Mouse (Mus musculus) Patski (cell line): ENCODE data around the gene Ptprn. TPM values are rescaled to one million over a fixed set of nuclear protein-coding genes. Genes with fewer than 3 reads are reported as not detected.

Experiments
- ATAC-seq: fragments of 100-300 bp; one replicate; pipeline ENCODE4 v1.8.0; 2021
- CTCF ChIA-PET: fragments of 350-600 bp; sonication (Branson Sonifier 250); formaldehyde crosslinking; loops from one replicate; lab custom pipeline; 2022; ENCODE audit warnings: inconsistent platforms; lab: Charles Lee
- POLR2A ChIA-PET: fragments of 350-600 bp; sonication (Branson Sonifier 250); formaldehyde crosslinking; loops from one replicate; lab custom pipeline; 2022; ENCODE audit warnings: antibody characterized with exemption, inconsistent platforms; lab: Charles Lee
- DNase-seq: peaks from one replicate; pipeline ENCODE4 v3.0.0-alpha.2; 2011; ENCODE audit warnings: low read depth, low spot score
- H3K27me3 ChIP-seq: fragments of 371-371 bp; one replicate; pipeline ENCODE4 v1.5.1; 2021
- CTCF ChIP-seq: fragments of 100-300 bp; IDR thresholded peaks from one replicate; pipeline ENCODE4 v1.5.1; 2021
- in situ Hi-C: fragments of 300-500 bp; cut with MboI; formaldehyde crosslinking; loops from 3 replicates; pipeline ENCODE4 v1.11.1; 2018; ENCODE audit warnings: low pct_unique_long_range_greater_than_20kb, mixed read lengths
- polyA plus RNA-seq: library from polyadenylated mRNA; unstranded; gene quantifications from one replicate; pipeline ENCODE4 v1.2.3, GENCODE M21; 2021

The Ptprn gene
- polyA plus RNA-seq, 1 experiment from 2014 or later: 0.33 TPM

GRCm38 (mm10) chr1:75225473-75225872, 38.8 kb downstream of the Ptprn start:
- no peak for TF ChIP-seq CTCF
- POLR2A ChIA-PET: interaction anchor here (0.9 kb wide), 1 partner anchor 9 kb away, joined by 3 read pairs; no protein-coding TSS in a partner anchor
- H3K27me3 ChIP-seq: no peaks in the 10 kb centered on the region
- DNase-seq (no peak), ATAC-seq (no peak)
- in situ Hi-C loops: no loop called here
- CTCF ChIA-PET: no interaction called here

- no peak for TF ChIP-seq CTCF
- in situ Hi-C loops: no loop called here
- DNase-seq (no peak), ATAC-seq (no peak)
- CTCF ChIA-PET: no interaction called here
- H3K27me3 ChIP-seq: no peaks in the 10 kb centered on the region
- POLR2A ChIA-PET: interaction anchor here (1.4 kb wide), 1 partner anchor 13 kb away, joined by 4 read pairs; the partner anchor contains the start of gene Dnajb2
Measured at GRCm38 (mm10) chr1:75223532-75223931, 40.8 kb downstream of the Ptprn start.

- in situ Hi-C loops: no loop called here
- TF ChIP-seq CTCF: no peak
- ChIA-PET CTCF (no interaction called here), POLR2A (interaction anchor here (1.4 kb wide), 1 partner anchor 13 kb away, joined by 4 read pairs; the partner anchor contains the start of gene Dnajb2)
- DNase-seq: no peak
- no peak for ATAC-seq
- H3K27me3 ChIP-seq: no peaks in the 10 kb centered on the region
Measured at GRCm38 (mm10) chr1:75222926-75223325, 41.4 kb downstream of the Ptprn start.

- CTCF ChIA-PET: interaction anchor here (0.8 to 1.4 kb wide), 2 partner anchors 11 to 23 kb away, joined by 3 read pairs; no protein-coding TSS in a partner anchor
- DNase-seq: no peak
- in situ Hi-C loops: no loop called here
- peak; percentile 44 for ATAC-seq
- POLR2A ChIA-PET: no interaction called here
- no peaks in the 10 kb centered on the region for H3K27me3 ChIP-seq
- no peak for TF ChIP-seq CTCF
Measured at GRCm38 (mm10) chr1:75221538-75221937, 42.8 kb downstream of the Ptprn start.

- no peak for ATAC-seq
- in situ Hi-C loops: no loop called here
- TF ChIP-seq CTCF: no peak
- ChIA-PET POLR2A (interaction anchor here (0.9 to 2.9 kb wide), 3 partner anchors 12 to 17 kb away, joined by 5 to 13 read pairs (median 6); partner anchors contain the start of genes A630095N17Rik and Dnajb2), CTCF (interaction anchor here (0.8 to 0.9 kb wide), 3 partner anchors 9 to 32 kb away, joined by 3 to 5 read pairs (median 3); no protein-coding TSS in a partner anchor)
- DNase-seq: no peak
- no peaks in the 10 kb centered on the region for H3K27me3 ChIP-seq
Measured at GRCm38 (mm10) chr1:75219531-75219930, 44.8 kb downstream of the Ptprn start, which contains the start of gene Tuba4a. Gene Tuba4a (minus strand): TSS chr1:75219865.

- in situ Hi-C loops: no loop called here
- POLR2A ChIA-PET: interaction anchor here (0.9 to 2.9 kb wide), 3 partner anchors 12 to 17 kb away, joined by 5 to 13 read pairs (median 6); partner anchors contain the start of genes A630095N17Rik and Dnajb2
- ATAC-seq: peak; percentile 57
- H3K27me3 ChIP-seq: no peaks in the 10 kb centered on the region
- no peak for TF ChIP-seq CTCF
- CTCF ChIA-PET: no interaction called here
- no peak for DNase-seq
Measured at GRCm38 (mm10) chr1:75219078-75219477, 45.2 kb downstream of the Ptprn start.

- ChIA-PET CTCF (no interaction called here), POLR2A (interaction anchor here (0.9 to 2.9 kb wide), 4 partner anchors 12 to 20 kb away, joined by 5 to 13 read pairs (median 6); partner anchors contain the start of genes A630095N17Rik and Dnajb2)
- no peaks in the 10 kb centered on the region for H3K27me3 ChIP-seq
- in situ Hi-C loops: no loop called here
- no peak for TF ChIP-seq CTCF
- DNase-seq (no peak), ATAC-seq (no peak)
Measured at GRCm38 (mm10) chr1:75218227-75219001, 45.9 kb downstream of the Ptprn start.

GRCm38 (mm10) chr1:75217893-75218226, 46.4 kb downstream of the Ptprn start:
- no peaks in the 10 kb centered on the region for H3K27me3 ChIP-seq
- no peak for ATAC-seq
- ChIA-PET POLR2A (interaction anchor here (1.8 to 2.9 kb wide), 2 partner anchors 18 to 21 kb away, joined by 5 to 13 read pairs; partner anchors contain the start of gene Dnajb2), CTCF (no interaction called here)
- in situ Hi-C loops: no loop called here
- DNase-seq: no peak
- TF ChIP-seq CTCF: no peak

- no peak for DNase-seq
- TF ChIP-seq CTCF: no peak
- in situ Hi-C loops: no loop called here
- no peaks in the 10 kb centered on the region for H3K27me3 ChIP-seq
- CTCF ChIA-PET: interaction anchor here (1.1 to 1.2 kb wide), 2 partner anchors 17 to 37 kb away, joined by 3 to 4 read pairs; no protein-coding TSS in a partner anchor
- POLR2A ChIA-PET: interaction anchor here (1.8 to 2.9 kb wide), 2 partner anchors 19 to 22 kb away, joined by 5 to 13 read pairs; partner anchors contain the start of gene Dnajb2
- ATAC-seq: no peak
Measured at GRCm38 (mm10) chr1:75216797-75217585, 47.3 kb downstream of the Ptprn start.

GRCm38 (mm10) chr1:75215785-75216184, 48.5 kb downstream of the Ptprn start:
- POLR2A ChIA-PET: no interaction called here
- no peak for DNase-seq
- H3K27me3 ChIP-seq: no peaks in the 10 kb centered on the region
- in situ Hi-C loops: no loop called here
- no peak for TF ChIP-seq CTCF
- CTCF ChIA-PET: interaction anchor here (1.2 kb wide), 1 partner anchor 20 kb away, joined by 3 read pairs; the partner anchor contains the start of gene Dnajb2
- no peak for ATAC-seq
